Mouse (Mus musculus) bone marrow, adult 2 months (tissue): ENCODE data around the gene Vgll4. TPM values are rescaled to one million over a fixed set of nuclear protein-coding genes. Genes with fewer than 3 reads are reported as not detected.

Experiments
- H3K27ac ChIP-seq: fragments of 200-500 bp; 2 replicates; pipeline ENCODE4 v1.5.1; 2012; ENCODE audit warnings: low read depth, mild to moderate bottlenecking, control low read depth, inconsistent platforms, low read length; ENCODE audit not compliant: control insufficient read depth, poor library complexity, insufficient read depth
- H3K4me1 ChIP-seq: fragments of 200-500 bp; 2 replicates; pipeline ENCODE4 v1.6.1; 2011; ENCODE audit warnings: low read length; ENCODE audit not compliant: control insufficient read depth, insufficient read depth
- H3K4me3 ChIP-seq: fragments of 200-500 bp; replicated peaks from 2 replicates; pipeline ENCODE3; 2011; ENCODE audit warnings: mild to moderate bottlenecking, low read depth, low read length, control low read depth; ENCODE audit not compliant: control insufficient read depth
- CTCF ChIP-seq: fragments of 200-500 bp; IDR thresholded peaks from 2 replicates; pipeline ENCODE4 v1.5.1; 2011; ENCODE audit warnings: low read length, control low read depth; ENCODE audit not compliant: control insufficient read depth, insufficient read depth
- POLR2A ChIP-seq: fragments of 200-500 bp; IDR thresholded peaks from 2 replicates; pipeline ENCODE4 v1.6.1; 2011; ENCODE audit warnings: low read depth, mild to moderate bottlenecking, control low read depth, low read length, borderline replicate concordance; ENCODE audit not compliant: control insufficient read depth
- WGBS: fragments of 180-500 bp; shearing (Covaris S2); methylation state at CpG from one replicate; pipeline ENCODE4 v1.1.7; 2018; 5-methylcytosine and 5-hydroxymethylcytosine counted together
- polyA plus RNA-seq: library from polyadenylated mRNA; stranded (reverse); fragments of >200 nt; gene quantifications from 2 replicates; pipeline ENCODE4 v1.2.4, GENCODE M21; 2011; ENCODE audit warnings: low replicate concordance; ENCODE audit not compliant: missing spikeins, insufficient read depth, insufficient read length

The Vgll4 gene
- polyA plus RNA-seq, 1 experiment = 9.9 TPM

DNA sequence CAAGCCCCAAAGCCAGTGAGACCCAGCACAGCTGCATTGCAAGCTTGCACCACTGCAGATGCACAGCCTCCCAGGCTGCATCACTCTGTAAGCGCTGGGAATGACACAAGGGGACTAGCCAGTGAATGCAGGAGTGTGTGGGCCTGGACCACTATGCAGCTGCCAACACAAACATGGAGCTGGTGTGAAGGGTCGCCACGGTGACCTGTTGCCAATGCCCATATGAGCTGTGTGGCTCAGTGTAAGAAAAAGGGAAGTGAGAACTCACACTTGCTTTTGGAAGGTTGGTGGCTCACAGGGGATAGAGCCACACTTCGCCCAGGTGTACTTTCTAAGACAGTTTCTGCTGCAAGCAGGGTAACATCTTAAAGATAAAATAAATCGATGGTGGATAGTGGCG is 83.8 kb downstream of the Vgll4 start:
- Histone ChIP-seq H3K4me3 (no peak overlapping the region), H3K27ac (no peak overlapping the region; the same call in 1 of the 2 replicates), H3K4me1 (peaks cover 6% of the 10 kb centered on the region)
- WGBS = 54% methylated on average over 6 of the region's 6 CpGs
- no peak for TF ChIP-seq POLR2A
- TF ChIP-seq CTCF = no peak

DNA sequence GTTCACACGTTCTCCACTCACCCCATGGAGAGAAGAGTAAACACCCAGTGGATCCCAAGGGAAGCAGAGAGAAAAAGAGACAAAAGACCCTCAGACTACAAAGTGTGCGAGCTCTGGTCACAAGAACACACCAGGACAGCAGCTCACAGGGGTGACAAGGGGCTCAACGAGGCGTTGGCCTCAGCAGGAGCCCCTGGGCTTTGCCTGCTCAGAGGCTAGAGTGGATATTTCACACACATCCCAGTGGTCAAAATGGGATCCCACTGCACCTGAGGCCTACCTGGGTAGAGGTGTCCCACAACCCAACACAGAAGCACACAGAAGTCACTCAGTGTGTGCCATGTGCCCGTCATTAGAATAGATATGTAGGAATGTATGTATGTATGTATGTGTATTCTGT is 84.7 kb downstream of the Vgll4 start:
- WGBS = 85% methylated on average over 5 of the region's 5 CpGs
- no peak overlapping the region for H3K27ac ChIP-seq
- H3K4me1 ChIP-seq = peaks cover 6% of the 10 kb centered on the region
- H3K4me3 ChIP-seq = no peak overlapping the region
- TF ChIP-seq CTCF = no peak
- no peak for TF ChIP-seq POLR2A

DNA sequence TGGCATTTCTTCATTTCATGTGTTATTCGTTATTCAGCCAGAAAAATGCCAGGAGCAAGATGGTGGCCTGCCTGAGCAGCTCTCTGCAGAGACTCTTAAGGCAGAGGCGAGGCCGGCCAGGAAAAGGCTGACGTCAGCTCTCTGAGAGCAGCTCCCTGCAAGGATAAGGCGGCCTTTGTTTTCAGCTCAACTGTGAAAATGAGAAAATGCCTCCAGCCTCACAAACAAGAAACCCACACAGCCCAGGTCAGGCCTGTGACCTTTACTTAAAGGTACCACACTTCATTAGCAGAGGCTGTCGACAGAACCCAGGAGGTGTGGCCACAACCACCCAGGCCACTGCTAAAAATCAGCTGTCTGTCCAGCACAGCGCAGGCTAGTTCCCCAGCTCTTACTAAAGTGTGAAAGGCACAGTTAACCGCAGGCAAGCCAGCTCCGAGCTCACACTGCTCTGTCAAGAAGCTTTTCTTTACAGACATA is 86.5 kb downstream of the Vgll4 start:
- Histone ChIP-seq H3K4me1 (peaks cover 3% of the 10 kb centered on the region), H3K4me3 (no peak overlapping the region), H3K27ac (peak overlapping the region; percentile 17)
- no peak for TF ChIP-seq CTCF
- no peak for TF ChIP-seq POLR2A
- WGBS = 34% methylated on average over 9 of the region's 9 CpGs

DNA sequence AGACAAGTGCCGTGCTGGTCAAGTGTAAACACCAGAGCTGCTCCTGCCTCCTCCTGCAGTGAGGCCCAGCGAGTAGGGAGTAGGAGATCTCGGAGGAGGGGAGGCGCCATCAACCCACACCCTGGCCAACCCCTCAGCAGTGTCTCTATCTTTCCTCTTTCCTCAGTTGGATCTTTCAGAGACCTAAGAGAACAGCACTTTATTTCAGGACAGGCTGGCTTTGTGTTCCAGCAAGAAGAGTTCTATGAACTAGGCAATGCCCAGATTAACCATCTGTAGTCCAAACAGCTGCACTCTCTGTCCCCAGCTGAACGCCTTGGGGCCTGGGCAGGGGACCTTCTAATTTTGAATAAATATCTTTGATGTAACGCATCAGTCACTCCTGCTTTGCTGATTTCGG is 87.1 kb downstream of the Vgll4 start:
- Histone ChIP-seq H3K4me3 (no peak overlapping the region), H3K4me1 (peaks cover 3% of the 10 kb centered on the region), H3K27ac (no peak overlapping the region)
- TF ChIP-seq CTCF (no peak), POLR2A (no peak)
- WGBS = 76% methylated on average over 7 of the region's 7 CpGs

DNA sequence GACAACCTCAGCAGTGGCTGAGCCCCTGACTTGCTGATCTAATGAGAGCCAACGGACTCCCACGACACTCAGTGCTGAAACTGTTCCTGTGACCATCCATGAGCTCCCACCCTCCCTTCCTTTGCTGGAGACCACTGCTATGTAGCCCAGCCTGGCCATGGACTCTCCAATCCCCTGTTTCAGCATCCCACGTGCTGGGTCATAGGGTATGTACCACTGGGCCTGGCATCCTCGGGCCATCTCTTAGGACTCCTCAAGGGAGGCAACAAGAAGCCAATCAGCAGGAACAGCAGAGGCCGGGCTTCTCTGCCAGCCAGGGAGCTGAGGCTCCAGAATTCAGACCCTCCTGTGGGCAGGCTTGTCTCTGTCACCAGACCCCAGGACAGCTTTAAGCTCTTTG is 87.6 kb downstream of the Vgll4 start:
- Histone ChIP-seq H3K27ac (no peak overlapping the region), H3K4me3 (no peak overlapping the region), H3K4me1 (peaks cover 3% of the 10 kb centered on the region)
- WGBS = 80% methylated on average over 5 of the region's 5 CpGs
- TF ChIP-seq CTCF = no peak
- TF ChIP-seq POLR2A = no peak

DNA sequence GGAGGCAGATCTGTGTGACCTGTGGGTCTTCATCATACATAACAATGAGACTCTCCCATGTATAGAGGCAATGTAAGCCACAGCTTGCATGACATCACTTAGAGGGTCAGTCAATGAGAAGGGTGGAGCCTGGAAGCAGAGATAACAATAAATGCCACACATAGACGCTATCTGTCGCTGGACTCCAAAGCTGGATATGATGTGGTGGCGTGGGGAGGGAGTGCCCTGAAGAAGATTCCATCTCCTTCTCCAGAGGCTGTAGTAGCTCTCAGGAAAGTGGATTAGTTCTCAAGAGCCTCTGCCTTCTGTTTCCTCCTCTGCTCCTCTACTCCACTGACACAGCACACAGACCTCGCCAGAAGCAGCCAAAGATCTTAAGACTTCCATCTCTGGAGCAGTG is 89.0 kb downstream of the Vgll4 start:
- Histone ChIP-seq H3K4me3 (no peak overlapping the region), H3K4me1 (peaks cover 1% of the 10 kb centered on the region), H3K27ac (no peak overlapping the region)
- TF ChIP-seq POLR2A (no peak), CTCF (no peak)
- 64% methylated on average over 4 of the region's 4 CpGs for WGBS

GRCm38 (mm10) chr6:114878841-114879520 is 90.8 kb downstream of the Vgll4 start:
- 88% methylated on average over 19 of the region's 19 CpGs for WGBS
- TF ChIP-seq CTCF (no peak), POLR2A (no peak)
- H3K27ac ChIP-seq = no peak overlapping the region
- H3K4me1 ChIP-seq = no peaks in the 10 kb centered on the region; the same call in 1 of the 2 replicates
- no peak overlapping the region for H3K4me3 ChIP-seq

GRCm38 (mm10) chr6:114876546-114876945 is 93.2 kb downstream of the Vgll4 start:
- H3K4me1 ChIP-seq = peaks cover 5% of the 10 kb centered on the region; the same call in 1 of the 2 replicates
- 58% methylated on average over 6 of the region's 6 CpGs for WGBS
- H3K4me3 ChIP-seq = no peak overlapping the region
- TF ChIP-seq CTCF (no peak), POLR2A (no peak)
- H3K27ac ChIP-seq = no peak overlapping the region

- no peak overlapping the region for H3K4me3 ChIP-seq
- TF ChIP-seq CTCF (no peak), POLR2A (no peak)
- H3K27ac ChIP-seq = peak overlapping the region; percentile 95
- 37% methylated on average over 4 of the region's 4 CpGs for WGBS
- H3K4me1 ChIP-seq = peaks cover 5% of the 10 kb centered on the region; the same call in 1 of the 2 replicates
Measured at GRCm38 (mm10) chr6:114876033-114876432, 93.8 kb downstream of the Vgll4 start.
